Mouse (Mus musculus) forebrain, embryonic 16.5 days (tissue): Measurements from ENCODE around the gene Slc39a10. TPM values are rescaled to one million over a fixed set of nuclear protein-coding genes. Genes with fewer than 3 reads are reported as not detected.

Source experiments
- ATAC-seq: fragments of 200-750 bp; cut with Nextera tagmentation; 2 replicates; pipeline ENCODE4 v1.8.0; 2017; ENCODE audit warnings: mild to moderate bottlenecking, moderate library complexity
- H3K27ac ChIP-seq: fragments of 300-500 bp; sonication (generic); 2 replicates; pipeline ENCODE4 v1.5.1; 2014; ENCODE audit warnings: low read length, control low read depth
- H3K27me3 ChIP-seq: fragments of 300-500 bp; sonication (generic); replicated peaks from 2 replicates; pipeline ENCODE4 v1.6.1; 2014; ENCODE audit warnings: low read length; ENCODE audit not compliant: control insufficient read depth, insufficient read depth
- H3K36me3 ChIP-seq: fragments of 300-500 bp; sonication (generic); 2 replicates; pipeline ENCODE4 v1.6.1; 2014; ENCODE audit not compliant: control insufficient read depth, insufficient read depth
- H3K4me1 ChIP-seq: fragments of 300-500 bp; sonication (generic); replicated peaks from 2 replicates; pipeline ENCODE4 v1.6.1; 2014; ENCODE audit warnings: low read length; ENCODE audit not compliant: control insufficient read depth, insufficient read depth
- H3K4me2 ChIP-seq: fragments of 300-500 bp; sonication (generic); 2 replicates; pipeline ENCODE4 v1.6.1; 2014; ENCODE audit warnings: mild to moderate bottlenecking, low read length, control low read depth
- H3K4me3 ChIP-seq: fragments of 300-500 bp; sonication (generic); replicated peaks from 2 replicates; pipeline ENCODE4 v1.5.1; 2014; ENCODE audit warnings: mild to moderate bottlenecking, low read length, control low read depth
- H3K9ac ChIP-seq: fragments of 300-500 bp; sonication (generic); replicated peaks from 2 replicates; pipeline ENCODE4 v1.6.1; 2014; ENCODE audit warnings: low read depth, low read length, control low read depth
- H3K9me3 ChIP-seq: fragments of 300-500 bp; sonication (generic); 2 replicates; pipeline ENCODE4 v1.6.1; 2016; ENCODE audit warnings: low read length; ENCODE audit not compliant: control insufficient read depth
- WGBS: fragments of 180-500 bp; shearing (Covaris S2); extraction: QIAGEN DNeasy Blood & Tissue Kit; methylation state at CpG from one replicate; pipeline ENCODE4 v1.1.7; 2014; 5-methylcytosine and 5-hydroxymethylcytosine counted together
- polyA plus RNA-seq: library from polyadenylated mRNA; unstranded; fragments of >200 nt; fragmentation: Nextera tagmentation; extraction: Ambion mirVana; gene quantifications from 2 replicates; pipeline ENCODE4 v1.2.1, GENCODE M21; 2015

The Slc39a10 gene
- polyA plus RNA-seq = 59.4 and 64.7 TPM in 2 replicates

DNA sequence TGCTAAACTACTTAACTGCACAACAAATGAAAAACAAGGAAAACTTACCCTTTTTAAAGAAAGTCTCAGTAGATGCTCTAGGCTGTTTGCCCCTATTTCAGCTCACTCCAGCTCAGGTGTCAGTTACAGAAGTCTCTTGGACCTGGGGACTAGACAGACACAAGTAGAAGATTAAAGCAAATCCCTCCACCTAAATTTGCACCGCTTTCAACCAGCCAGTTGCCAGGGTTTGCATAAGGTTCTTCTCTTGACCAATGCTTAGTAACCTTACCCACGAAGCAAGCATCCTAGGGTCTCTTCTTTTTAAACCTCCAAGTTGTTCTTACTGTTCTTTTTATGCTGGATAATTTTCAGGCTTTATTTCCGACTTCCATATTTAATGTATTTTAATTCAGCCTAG lies at the start of gene Slc39a10:
Gene Slc39a10 (minus strand): TSS at position 101 of the 400 bp plus-strand sequence.
- no peak for ATAC-seq
- no peak within 1 kb of the TSS for H3K9ac ChIP-seq
- no peak within 1 kb of the TSS for H3K27ac ChIP-seq
- H3K4me3 ChIP-seq = no peak within 1 kb of the TSS
- H3K27me3 ChIP-seq = no peaks in the 10 kb centered on the region
- 65% methylated on average over 3 of the region's 3 CpGs for whole genome bisulfite sequencing
- H3K36me3 ChIP-seq = no peaks in the 10 kb centered on the region
- no peaks in the 10 kb centered on the region for H3K4me1 ChIP-seq
- no peaks in the 10 kb centered on the region for H3K9me3 ChIP-seq
- no peak within 1 kb of the TSS for H3K4me2 ChIP-seq

DNA sequence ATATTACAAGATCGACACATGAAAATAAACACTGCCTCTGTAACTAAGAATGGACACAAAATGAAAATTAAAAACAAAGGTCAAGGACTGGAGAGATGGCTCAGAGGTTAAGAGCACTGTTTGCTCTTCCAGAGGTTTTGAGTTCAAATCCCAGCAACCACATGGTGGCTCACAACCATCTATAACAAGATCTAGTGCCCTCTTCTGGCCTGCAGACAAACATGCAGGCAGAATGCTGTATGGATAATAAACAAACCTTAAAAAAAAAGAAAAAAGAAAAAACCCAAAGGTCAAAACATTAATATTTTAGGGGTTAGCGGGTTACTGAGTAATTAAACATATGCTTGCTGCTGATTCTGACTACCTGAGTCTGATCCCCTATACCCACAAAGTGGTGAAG lies 46.6 kb upstream of the Slc39a10 start:
- Histone ChIP-seq H3K36me3 (no peaks in the 10 kb centered on the region), H3K9me3 (no peaks in the 10 kb centered on the region), H3K4me2 (no peak overlapping the region), H3K27ac (no peak overlapping the region), H3K9ac (no peak overlapping the region), H3K4me1 (no peaks in the 10 kb centered on the region), H3K4me3 (no peak overlapping the region), H3K27me3 (no peaks in the 10 kb centered on the region)
- ATAC-seq = no peak
- WGBS = 93% methylated on average over 2 of the region's 2 CpGs

DNA sequence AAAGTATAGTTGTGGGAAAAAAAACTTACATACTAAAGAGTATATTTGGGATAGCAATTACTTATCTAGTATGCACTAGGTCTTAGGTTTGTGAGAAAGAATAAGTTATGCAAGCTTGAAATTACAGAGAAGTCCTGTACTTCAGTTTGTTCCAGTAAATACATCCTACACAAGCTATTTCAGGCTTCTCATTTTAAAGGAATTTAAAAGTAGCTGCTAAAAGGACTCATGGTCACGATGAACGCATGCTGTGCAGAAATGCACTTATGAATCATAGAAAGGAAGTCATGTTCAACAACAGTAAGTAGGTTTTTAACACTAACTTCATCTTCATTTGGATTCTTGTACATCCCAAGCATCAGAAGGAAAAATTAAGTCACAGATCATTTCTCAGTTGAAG lies 45.0 kb upstream of the Slc39a10 start:
- Histone ChIP-seq H3K9me3 (no peaks in the 10 kb centered on the region), H3K27me3 (no peaks in the 10 kb centered on the region), H3K4me3 (no peak overlapping the region), H3K9ac (no peak overlapping the region), H3K36me3 (no peaks in the 10 kb centered on the region), H3K27ac (no peak overlapping the region), H3K4me1 (no peaks in the 10 kb centered on the region), H3K4me2 (no peak overlapping the region)
- 96% methylated on average over 2 of the region's 2 CpGs for WGBS
- ATAC-seq = no peak

DNA sequence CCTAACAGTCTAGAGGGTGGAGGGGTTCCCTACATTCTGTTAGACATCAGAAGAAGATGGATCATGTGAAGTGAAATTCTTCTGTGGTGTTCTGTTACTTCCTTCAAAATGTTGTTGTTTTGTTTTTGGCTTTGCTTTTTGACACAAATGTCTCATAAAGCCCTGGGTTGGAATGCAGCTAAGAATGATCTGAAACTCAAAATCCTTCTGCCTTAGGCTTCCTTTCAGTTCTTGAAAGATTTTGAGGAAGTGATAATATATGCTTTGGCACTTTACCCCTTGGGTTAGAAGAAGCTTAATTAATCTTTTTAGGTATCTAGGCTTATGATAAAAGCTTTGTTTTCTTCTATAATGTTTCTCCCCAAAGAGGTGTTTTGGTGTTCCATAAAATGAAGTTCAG lies 34.5 kb upstream of the Slc39a10 start:
- Histone ChIP-seq H3K27me3 (no peaks in the 10 kb centered on the region), H3K4me2 (no peak overlapping the region), H3K9me3 (no peaks in the 10 kb centered on the region), H3K4me3 (no peak overlapping the region), H3K27ac (no peak overlapping the region), H3K4me1 (no peaks in the 10 kb centered on the region), H3K9ac (no peak overlapping the region), H3K36me3 (no peaks in the 10 kb centered on the region)
- ATAC-seq = no peak

DNA sequence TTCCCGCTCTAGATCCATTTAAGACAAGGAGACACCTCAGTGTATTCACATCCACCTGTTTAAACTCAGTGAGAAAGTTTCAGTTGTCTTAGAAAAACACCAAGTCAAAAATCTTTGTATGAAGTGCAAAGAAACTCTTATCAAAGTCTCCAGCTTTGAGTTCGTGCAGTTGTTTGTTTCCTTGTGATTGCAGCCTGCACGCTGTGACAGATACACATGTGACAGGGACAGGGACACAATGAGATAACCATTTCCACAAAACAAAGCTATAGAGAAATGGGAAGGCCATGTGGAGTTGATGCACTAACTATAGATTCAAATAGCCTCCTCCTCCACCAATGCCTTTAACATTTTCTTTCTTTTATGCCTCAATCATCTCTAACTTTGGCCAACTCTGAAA lies 33.6 kb upstream of the Slc39a10 start:
- no peaks in the 10 kb centered on the region for H3K4me1 ChIP-seq
- H3K9ac ChIP-seq = no peak overlapping the region
- H3K27me3 ChIP-seq = no peaks in the 10 kb centered on the region
- no peak overlapping the region for H3K4me3 ChIP-seq
- no peak overlapping the region for H3K4me2 ChIP-seq
- no peaks in the 10 kb centered on the region for H3K9me3 ChIP-seq
- no peak overlapping the region for H3K27ac ChIP-seq
- no peaks in the 10 kb centered on the region for H3K36me3 ChIP-seq
- no peak for ATAC-seq
- 81% methylated on average over 3 of the region's 3 CpGs for WGBS

DNA sequence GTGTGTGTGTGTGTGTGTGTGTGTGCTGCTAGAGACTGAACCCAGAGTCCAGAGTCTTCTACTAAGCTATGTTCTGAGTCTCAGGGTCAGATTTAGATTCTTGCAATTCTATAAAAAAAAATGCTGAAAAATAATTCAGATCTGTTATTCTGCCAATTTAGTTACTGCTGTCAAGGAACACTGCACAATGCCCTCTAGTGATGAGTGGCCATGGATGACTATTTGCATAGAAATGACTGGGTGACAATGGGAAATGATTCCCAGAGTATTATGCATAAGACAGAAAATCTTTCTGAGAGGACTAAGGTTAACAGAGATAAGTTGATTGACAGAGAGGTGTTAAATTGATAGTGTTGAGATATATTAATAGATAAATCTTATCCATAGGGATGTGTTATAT lies 32.3 kb upstream of the Slc39a10 start:
- no peak overlapping the region for H3K27ac ChIP-seq

DNA sequence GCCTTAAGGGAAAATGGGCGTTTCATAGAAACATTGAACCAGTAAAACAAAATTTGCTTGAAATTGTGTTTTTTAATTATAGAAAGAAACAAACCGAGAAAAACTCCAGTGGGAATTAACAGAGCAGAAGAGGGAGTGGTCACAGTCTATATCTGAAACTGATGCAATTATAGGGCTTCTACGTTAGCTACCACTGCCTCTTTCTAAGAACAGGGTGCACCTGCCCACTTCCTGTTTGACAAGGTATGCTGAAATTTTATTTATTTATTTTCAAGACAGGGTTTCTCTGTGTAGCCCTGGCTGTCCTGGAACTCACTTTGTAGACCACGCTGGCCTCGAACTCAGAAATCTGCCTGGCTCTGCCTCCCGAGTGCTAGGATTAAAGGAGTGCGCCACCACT lies 30.3 kb upstream of the Slc39a10 start:
- no peak for ATAC-seq
- H3K9ac ChIP-seq = no peak overlapping the region
- no peaks in the 10 kb centered on the region for H3K27me3 ChIP-seq
- no peaks in the 10 kb centered on the region for H3K9me3 ChIP-seq
- no peak overlapping the region for H3K27ac ChIP-seq
- H3K36me3 ChIP-seq = no peaks in the 10 kb centered on the region
- no peak overlapping the region for H3K4me3 ChIP-seq
- no peak overlapping the region for H3K4me2 ChIP-seq
- no peaks in the 10 kb centered on the region for H3K4me1 ChIP-seq
- 93% methylated on average over 7 of the region's 7 CpGs for WGBS

More for the DNA sequence above, 32.3 kb upstream of the Slc39a10 start:
- Histone ChIP-seq H3K36me3 (no peaks in the 10 kb centered on the region), H3K27me3 (no peaks in the 10 kb centered on the region), H3K4me2 (no peak overlapping the region), H3K4me1 (no peaks in the 10 kb centered on the region), H3K4me3 (no peak overlapping the region), H3K9ac (no peak overlapping the region), H3K9me3 (no peaks in the 10 kb centered on the region)
- no peak for ATAC-seq

DNA sequence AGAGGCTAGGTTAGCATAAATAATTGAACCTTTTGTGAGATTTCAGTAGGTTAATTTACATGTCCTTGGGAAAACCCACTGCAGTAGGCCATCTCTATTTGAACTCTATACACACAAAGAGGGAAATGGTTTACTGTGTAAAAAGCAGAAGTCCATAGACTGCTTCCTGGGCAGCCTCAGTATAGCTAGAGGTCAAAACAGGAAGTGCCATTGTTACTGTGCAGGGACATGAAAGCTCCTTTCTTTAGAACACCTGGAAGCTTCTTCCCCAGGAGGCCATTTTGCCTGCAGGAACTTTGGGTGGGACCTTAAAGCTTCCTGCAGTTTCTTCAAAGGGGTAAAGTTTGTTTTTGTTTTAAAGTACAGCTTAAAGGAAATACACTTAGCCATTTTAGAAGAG lies 29.0 kb upstream of the Slc39a10 start:
- no peak overlapping the region for H3K4me3 ChIP-seq
- H3K36me3 ChIP-seq = no peaks in the 10 kb centered on the region
- no peaks in the 10 kb centered on the region for H3K27me3 ChIP-seq
- no peak overlapping the region for H3K27ac ChIP-seq
- ATAC-seq = no peak
- H3K4me1 ChIP-seq = no peaks in the 10 kb centered on the region
- H3K9me3 ChIP-seq = no peaks in the 10 kb centered on the region
- H3K9ac ChIP-seq = no peak overlapping the region
- H3K4me2 ChIP-seq = no peak overlapping the region

DNA sequence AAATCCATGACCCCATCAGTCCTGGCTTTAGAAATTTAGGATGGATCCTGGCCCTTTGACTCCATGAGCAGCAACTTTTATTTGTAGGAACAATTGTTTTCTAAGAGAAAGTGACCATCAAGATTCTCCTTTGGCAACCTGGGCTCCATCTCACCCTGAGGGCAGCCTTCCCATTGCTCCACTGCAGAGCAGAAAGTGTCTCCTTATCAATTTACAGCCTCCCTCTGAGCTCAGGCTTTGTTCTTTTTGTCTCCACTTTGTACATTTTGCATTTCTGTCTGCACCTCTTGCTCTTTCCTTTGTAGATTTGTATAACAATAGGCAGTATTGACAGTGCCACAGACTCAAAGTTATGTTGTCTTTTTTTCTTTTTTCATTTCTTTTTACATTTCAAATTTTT lies 23.6 kb upstream of the Slc39a10 start:
- no peak overlapping the region for H3K4me2 ChIP-seq
- H3K4me3 ChIP-seq = no peak overlapping the region
- H3K27me3 ChIP-seq = no peaks in the 10 kb centered on the region
- H3K27ac ChIP-seq = no peak overlapping the region
- no peaks in the 10 kb centered on the region for H3K4me1 ChIP-seq
- no peak for ATAC-seq
- 0 out of 2 replicates have a peak, but pooled peaks cover 3% of the 10 kb centered on the region for H3K9me3 ChIP-seq
- H3K36me3 ChIP-seq = no peaks in the 10 kb centered on the region
- H3K9ac ChIP-seq = no peak overlapping the region

DNA sequence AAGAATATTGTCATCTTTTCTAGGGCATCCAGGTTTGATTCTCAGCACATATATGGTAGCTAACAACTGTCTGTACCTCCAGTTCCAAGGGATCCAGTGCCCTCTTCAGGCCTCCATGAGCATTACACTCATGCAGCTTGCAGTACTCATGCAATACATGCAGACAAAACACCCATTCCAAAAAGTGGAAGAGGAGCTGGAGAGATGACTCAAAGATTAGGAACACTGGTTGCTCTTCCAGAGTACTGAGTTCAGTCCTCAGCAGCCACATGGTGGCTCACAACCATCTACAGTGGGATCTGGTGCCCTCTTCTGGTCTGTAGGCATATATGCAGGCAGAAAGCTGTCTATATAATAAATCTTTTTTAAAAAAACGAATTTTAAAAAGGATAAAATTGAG lies 21.7 kb upstream of the Slc39a10 start:
- Histone ChIP-seq H3K9ac (no peak overlapping the region), H3K36me3 (no peaks in the 10 kb centered on the region), H3K9me3 (0 out of 2 replicates have a peak, but pooled peaks cover 3% of the 10 kb centered on the region), H3K4me2 (no peak overlapping the region), H3K4me1 (no peaks in the 10 kb centered on the region), H3K27ac (no peak overlapping the region), H3K4me3 (no peak overlapping the region), H3K27me3 (no peaks in the 10 kb centered on the region)
- ATAC-seq = no peak
- 66% methylated on average over 1 of the region's 1 CpGs for WGBS
